Mouse (Mus musculus) T-helper 17 cell (primary cell): ENCODE measurements around the gene Anks3.

Source experiments
- in situ Hi-C, 2 experiments: fragments of 300-600 bp; cut with MboI, MseI; formaldehyde crosslinking; loops; 1 replicate in 1 of 2; 2 replicates in 1 of 2; pipeline ENCODE4 v1.15.1; 2025; ENCODE audit warnings: high pct_unique_total_duplicates in 2 of 2

Anks3 gene

DNA sequence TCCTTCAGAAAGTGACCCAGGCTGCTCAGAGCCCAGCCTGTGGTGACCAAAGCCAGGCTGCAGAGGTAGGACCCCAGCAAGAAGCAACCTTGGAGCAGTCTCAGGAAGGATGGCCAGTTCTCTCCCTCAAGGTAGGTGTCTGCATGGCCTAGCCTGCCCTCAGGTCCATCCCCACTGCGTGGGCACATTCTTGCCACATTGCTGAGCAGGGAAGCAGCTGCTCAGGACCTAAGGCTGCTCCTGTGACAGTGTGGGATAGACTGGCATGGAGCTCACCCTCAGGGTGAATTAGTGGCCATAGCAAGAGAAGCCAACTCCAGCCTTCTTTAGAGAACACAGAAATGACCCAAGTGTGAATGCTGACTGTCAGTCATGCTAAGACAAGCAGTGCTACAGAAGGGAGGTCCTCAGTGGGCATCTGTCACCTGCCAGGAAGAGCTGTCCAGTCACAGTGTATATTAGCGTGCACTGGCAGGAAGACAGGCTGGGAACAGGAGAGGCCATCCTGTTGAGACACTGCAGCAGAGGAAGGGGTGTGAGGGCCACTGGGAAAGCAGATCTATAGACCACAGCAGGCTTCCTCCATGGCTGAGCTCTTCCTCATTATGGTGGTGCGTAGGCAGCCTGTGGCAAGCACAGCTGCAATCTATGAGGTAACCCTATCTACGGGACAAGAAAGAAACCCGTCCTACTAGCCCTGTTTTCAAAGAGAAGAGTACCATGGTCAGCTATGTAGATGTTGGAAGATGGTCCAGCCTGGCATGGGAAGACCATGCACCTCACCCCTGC is 5.2 kb upstream of the Anks3 start:
- in situ Hi-C loops = loop anchor here in 1 of 2 experiments (5.0 kb wide), 1 partner anchor 173 kb away; no protein-coding TSS in a partner anchor

DNA sequence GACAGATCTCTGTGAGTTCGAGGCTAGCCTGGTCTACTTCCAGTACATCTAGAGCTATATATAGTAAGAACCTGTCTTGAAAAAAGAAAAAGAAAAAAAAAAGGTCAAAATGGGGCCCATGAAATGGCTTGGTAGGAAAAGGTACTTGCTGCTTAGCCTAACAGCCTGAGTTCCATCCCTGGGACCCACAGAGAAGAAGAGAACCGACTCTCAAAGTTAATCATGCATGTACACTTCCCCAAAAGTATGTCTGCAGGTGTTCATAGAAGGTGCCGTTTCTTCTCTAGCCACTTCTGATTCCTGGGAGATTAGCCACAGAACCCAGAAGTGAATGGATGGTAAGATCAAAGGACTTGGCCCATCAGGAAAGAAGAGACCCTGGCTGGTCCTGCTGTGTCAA is 4.4 kb upstream of the Anks3 start:
- in situ Hi-C loops = loop anchor here in 1 of 2 experiments (5.0 kb wide), 1 partner anchor 174 kb away; no protein-coding TSS in a partner anchor

DNA sequence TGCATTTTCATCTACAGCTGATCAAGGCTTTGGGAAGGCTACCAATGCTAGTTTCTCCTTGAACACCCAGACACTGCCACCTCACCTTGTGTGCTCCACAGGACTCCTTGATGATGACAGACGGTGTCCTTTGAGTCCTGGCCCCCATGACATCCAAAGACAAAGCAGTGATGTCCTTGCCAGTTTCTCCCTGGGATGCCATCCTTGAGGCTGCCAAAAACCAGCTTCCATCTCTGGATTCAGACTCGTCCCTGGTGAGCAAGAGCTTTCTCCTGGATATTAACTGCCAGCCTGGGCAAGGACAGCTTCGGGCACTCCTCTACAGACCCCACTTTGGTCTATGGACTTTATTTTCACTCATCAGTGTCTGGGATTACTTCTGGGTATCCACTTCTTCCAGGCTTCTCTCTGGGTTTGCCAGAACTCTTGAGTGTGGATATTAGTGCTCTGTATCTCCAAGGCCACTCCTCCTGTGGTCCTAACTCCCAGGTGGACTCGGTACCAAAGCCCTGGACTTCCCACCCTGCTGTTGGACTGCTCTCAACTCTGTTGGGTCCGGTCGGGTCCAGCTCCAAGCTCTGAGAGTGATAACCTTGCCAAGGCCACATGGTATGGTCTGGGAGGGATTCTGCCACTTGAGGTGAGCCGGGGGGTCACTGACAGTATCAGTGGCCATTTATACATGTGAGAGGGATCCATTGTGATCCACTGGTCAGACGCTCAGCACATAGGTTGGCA is 1.6 kb upstream of the Anks3 start:
- in situ Hi-C loops = loop anchor here in 1 of 2 experiments (5.0 kb wide), 1 partner anchor 177 kb away; no protein-coding TSS in a partner anchor

DNA sequence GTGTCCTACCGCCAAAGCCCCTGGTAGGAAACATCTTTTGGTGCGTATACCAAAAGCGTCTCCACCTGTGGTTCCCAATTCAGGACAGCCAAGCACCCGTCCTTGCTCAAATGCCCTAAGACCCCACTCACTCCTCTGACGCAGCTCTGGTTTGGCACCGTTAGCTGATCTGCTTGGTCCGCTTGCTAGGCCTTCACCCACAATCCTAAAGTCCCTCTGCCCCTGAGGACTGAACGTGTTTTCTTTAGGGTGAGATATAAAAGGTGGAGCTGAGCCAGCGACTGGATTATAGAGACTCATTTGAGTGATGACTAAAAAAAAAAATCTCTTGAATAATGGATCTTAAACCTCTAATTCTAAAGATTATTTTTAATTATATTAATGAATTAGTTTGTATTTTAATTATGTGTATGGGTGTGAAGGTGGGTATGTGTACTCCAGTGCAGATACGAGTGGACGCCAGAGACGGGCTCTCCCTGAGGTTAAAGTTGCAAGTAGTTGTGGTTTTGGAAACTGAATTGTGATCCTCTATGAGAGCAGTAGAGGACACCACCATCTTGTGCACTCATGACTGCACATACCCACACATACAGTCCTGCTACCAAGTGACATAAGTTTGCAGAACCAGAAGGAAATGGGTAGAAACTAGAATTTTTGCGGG is 856 bp upstream of the Anks3 start:
- in situ Hi-C loops = loop anchor here in 1 of 2 experiments (5.0 kb wide), 1 partner anchor 177 kb away; no protein-coding TSS in a partner anchor

DNA sequence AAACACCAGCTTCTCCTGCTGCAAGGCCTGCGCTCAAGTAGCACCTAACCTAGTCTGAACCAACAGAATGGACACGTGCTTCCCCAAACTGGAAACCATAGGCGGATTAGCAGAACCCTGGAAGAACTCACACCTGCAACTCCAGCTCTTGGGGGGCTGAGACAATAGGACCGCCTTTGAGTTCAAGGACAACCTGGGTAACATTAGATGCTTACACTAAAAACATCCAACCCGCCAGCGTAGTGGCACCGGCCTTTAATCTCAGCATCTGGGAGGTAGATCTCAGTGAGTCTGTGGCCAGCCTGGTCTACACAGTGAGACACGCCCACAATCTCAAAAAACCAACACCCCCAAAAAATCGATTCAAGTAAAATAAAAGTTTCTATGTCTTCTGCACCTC is 659 bp downstream of the Anks3 start:
- in situ Hi-C loops = no loop called here

- in situ Hi-C loops = no loop called here
Observed at GRCm38 (mm10) chr16:4960260-4960659, 3.7 kb downstream of the Anks3 start.

DNA sequence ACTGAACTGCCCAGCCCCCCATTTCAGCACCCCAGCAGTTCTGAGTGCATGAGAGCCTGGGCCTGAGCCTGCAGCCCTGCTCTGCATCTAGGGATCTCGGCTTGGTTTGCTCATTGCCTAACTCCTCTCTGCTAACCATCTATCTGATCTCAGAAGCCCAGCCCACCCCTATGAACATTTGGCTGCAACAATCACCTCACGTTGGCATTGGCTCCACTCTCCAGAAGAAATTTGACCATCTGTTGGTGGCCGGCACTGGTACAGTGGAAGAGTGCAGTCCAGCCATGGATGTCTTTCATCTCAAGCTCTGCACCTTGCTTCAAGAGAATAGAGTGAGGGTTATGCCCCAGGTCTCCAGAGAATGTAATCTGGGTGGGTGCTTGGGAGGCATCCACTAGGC is 6.6 kb downstream of the Anks3 start:
- in situ Hi-C loops = no loop called here

DNA sequence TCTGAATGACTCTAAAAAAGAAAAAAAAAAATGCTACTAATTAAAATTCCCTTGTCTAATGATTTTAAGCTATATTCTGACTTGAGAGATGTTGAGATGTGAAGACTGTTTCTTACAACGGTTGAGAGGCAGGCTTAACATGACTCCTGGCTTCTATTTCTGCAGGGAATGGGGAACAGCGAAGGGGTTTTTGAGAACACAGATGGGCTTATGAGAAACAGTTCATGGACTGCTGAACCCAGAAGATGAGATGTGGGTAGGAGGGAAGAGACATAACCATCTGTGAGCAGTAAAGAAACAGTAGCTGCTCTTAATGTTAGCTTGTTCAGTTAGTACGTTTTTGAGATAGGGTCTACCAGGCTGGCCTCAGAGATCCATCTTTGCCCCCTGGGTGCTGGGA is 7.4 kb downstream of the Anks3 start:
- in situ Hi-C loops = no loop called here

DNA sequence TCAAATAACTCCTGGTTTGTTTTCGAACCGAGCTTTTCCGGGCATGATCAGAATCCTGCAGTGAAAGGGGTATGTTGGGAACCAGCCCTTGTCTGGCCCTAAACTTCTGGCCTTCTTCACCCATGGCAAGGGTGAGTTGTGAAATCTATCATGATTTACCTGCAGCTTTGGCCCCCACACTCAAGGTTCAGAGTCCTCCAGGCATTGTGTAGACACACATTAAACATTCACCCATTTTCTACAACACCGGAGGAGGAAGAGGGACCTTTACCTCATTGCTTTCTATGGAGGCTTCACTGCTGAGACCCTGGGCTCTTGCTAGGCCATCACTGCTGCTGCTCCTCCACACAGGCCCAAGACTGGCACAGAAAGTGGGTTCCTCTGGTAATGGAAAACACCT is 16.6 kb downstream of the Anks3 start:
- in situ Hi-C loops = no loop called here

- in situ Hi-C loops = no loop called here
Observed at GRCm38 (mm10) chr16:4946155-4946554, 17.9 kb downstream of the Anks3 start.

DNA sequence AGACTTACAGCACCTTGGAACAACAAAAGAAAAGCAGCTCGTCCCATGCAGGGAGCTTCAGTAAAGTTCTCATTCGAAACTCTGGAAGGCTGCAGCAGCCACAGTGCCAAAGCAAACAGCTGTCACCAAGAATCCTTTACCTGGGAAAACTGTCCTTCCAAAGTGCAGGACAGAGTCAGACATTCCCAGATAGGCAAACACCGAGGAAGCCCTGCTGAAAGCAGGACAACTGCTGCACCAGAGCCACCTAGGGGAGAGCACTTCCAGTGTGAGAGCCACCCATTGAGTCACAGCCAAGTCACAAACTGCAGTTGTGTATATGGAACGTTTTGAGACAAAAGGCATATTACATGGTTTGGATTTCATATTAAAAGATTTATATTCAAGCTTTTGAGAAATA is 18.6 kb downstream of the Anks3 start:
- in situ Hi-C loops = no loop called here

DNA sequence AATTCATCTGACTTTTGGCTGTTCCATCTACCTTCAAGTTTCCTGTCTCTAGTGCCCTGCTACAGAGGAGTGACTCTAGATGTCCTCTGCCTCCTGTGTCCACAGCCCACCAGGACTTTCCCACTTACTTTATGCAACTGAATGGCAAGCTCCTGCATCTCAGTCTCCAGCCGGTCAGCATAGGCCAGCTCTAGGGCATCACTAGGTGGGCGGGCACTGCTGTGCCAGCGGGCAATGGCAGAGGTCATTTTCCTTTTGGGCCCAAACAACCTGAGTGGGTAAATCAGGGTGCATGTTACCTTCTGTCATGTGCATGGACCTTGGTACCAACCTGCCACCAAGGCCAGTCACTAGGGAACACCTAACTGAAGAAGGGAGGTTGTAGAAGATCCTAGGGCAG is 20.6 kb downstream of the Anks3 start:
- in situ Hi-C loops = no loop called here

- in situ Hi-C loops = no loop called here
Observed at GRCm38 (mm10) chr16:4942868-4943267, 21.1 kb downstream of the Anks3 start.

GRCm38 (mm10) chr16:4941016-4941415 is 23.0 kb downstream of the Anks3 start:
- in situ Hi-C loops = no loop called here

GRCm38 (mm10) chr16:4940311-4940850 is 23.6 kb downstream of the Anks3 start:
- in situ Hi-C loops = no loop called here

GRCm38 (mm10) chr16:4939412-4939811 is 24.6 kb downstream of the Anks3 start:
- in situ Hi-C loops = no loop called here

GRCm38 (mm10) chr16:4938989-4939388 is 25.0 kb downstream of the Anks3 start:
- in situ Hi-C loops = no loop called here

- in situ Hi-C loops = no loop called here
Observed at GRCm38 (mm10) chr16:4938461-4938860, 25.5 kb downstream of the Anks3 start, which contains the start of gene Nudt16l1. Gene Nudt16l1, plus strand, starts transcription at chr16:4938761.

DNA sequence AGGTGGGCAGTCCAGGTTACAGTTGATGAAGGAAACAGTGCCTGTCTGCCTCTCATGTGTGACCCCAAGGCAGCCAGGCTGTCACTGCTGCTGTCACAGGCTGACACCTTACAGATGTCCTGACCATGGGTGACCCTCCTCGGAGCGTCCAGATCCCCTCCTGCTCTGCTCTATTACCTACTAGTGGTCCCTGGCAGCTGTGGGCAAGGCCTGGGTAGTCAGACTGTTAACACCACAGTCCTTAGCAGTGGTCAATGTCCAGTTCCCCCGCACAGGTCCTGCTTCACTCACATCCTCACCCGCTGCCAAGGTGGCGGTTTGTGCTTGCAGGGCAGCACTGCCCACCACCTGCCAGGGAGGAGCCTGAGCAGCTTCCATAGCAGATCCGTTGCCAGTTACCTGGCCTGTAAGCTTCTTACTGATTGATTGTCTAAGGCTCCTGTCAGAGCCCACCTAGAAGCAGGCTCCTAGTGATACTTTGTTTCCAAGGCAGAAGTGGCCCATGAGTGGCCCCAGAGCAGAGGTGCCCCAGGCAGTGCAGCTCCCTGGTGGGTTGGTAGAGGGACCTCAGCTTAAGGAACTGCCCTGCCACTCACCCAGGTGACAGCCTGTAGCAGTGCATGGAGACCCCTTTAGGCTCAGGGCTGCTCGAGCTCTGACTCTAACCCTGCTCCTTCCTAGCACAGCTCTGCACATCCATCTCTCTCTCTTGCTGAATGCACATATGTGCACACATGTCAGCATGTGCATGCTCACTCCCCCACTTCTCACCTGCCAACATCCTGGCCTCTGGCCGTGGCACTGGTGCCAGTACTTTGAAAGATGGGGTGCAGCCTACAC is 26.4 kb downstream of the Anks3 start:
- in situ Hi-C loops = no loop called here

DNA sequence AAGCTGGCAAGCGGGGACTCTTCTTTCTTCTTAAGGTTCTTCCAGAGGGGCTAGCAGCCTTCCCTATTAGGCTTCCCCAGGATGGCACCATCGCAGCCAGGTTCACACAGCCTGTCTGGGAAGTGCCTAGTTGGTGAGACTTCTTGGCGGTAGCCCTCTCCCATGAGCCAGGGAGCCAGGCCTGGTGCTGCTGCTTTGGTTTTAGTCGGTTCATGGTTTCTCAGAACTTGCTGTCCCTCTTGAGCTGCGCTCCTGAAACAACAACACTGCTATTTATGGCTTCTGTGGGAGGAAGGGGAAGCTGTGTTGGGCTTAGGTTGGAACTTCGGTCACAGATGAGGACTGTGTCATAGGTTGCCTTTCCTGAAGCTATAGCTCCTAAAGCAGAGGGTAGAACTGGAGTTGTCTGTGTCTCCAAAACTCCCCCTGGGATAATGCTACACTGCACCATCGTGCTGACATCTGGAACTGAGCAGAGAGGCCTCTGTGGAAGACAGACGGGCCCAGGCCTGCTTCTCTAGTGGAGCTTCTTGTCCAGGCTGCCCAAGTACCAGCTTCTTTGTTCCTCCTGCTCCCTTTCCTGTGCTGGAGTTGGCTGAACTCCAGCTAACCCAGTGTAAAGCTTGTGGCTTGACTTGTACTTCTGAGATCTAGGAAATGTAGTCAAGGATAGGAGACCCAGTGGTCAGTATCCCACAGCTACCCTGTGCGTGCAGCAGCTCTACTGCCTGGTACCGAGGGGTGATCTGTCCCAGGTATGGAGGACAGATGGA is 27.9 kb downstream of the Anks3 start:
- in situ Hi-C loops = no loop called here
